Mouse (Mus musculus) left cerebral cortex, postnatal 14 days (tissue): ENCODE results near the gene Supt4a. TPM values are rescaled to one million over a fixed set of nuclear protein-coding genes. Genes with fewer than 3 reads are reported as not detected.

Experiments used
- microRNA-seq, 2 experiments: library from miRNA; unstranded; fragments of <30 nt; microRNA quantifications; one replicate each; pipeline ENCODE4 v1.2.0; 2022
- total RNA-seq, 2 experiments: library from RNA; stranded (reverse); gene quantifications; 2 replicates each; pipeline ENCODE4 v1.2.3; 2021

Gene Supt4a
- total RNA-seq, 2 experiments from 2014 or later, result 60.6 to 67.6 TPM

Small RNA genes within 50 kb of the gene (microRNA-seq; reads per million reads assigned to microRNA genes)
- gene Mir142 (0 reads per million in 2 experiments), gene Mir142b (0 reads per million in 2 experiments)

Other genes starting within 250 kb of the Supt4a start
- under 1 TPM in 1 of 2 experiments, not detected in 1; 0.17 TPM for gene Gm11492, start 170.9 kb upstream of the Supt4a start, total RNA-seq
- gene Sept4, start 168.6 kb upstream of the Supt4a start, total RNA-seq, result 100 to 1,000 TPM in 1 of 2 experiments, 10 to 100 TPM in 1; 95.3 to 109 TPM
- 10 to 100 TPM; 83.5 to 86.6 TPM for gene Mtmr4, start 145.4 kb upstream of the Supt4a start, total RNA-seq
- under 1 TPM; 0.46 to 0.66 TPM for gene Hsf5, start 120.4 kb upstream of the Supt4a start, total RNA-seq
- 1 to 10 TPM; 2.6 to 4.1 TPM for gene Rnf43, start 74.8 kb upstream of the Supt4a start, total RNA-seq
- 100 to 1,000 TPM; 154 to 162 TPM for gene Tspoap1, start 23.0 kb downstream of the Supt4a start, total RNA-seq
- not detected for gene Mpo, start 56.0 kb downstream of the Supt4a start, total RNA-seq
- gene Lpo, start 90.7 kb downstream of the Supt4a start, total RNA-seq, result under 1 TPM; 0.36 to 0.68 TPM
- 1 to 10 TPM; 5.3 to 5.6 TPM for gene Mks1, start 115.7 kb downstream of the Supt4a start, total RNA-seq
- gene Epx, start 138.0 kb downstream of the Supt4a start, total RNA-seq, result under 1 TPM; 0.13 to 0.55 TPM
- gene Olfr462, start 154.7 kb downstream of the Supt4a start, total RNA-seq, result not detected
- gene Olfr463, start 159.8 kb downstream of the Supt4a start, total RNA-seq, result not detected
- 1 to 10 TPM in 1 of 2 experiments, under 1 TPM in 1; 0.66 to 1.3 TPM for gene Olfr464, start 183.4 kb downstream of the Supt4a start, total RNA-seq
- gene Dynll2, start 250.0 kb downstream of the Supt4a start, total RNA-seq, result 100 to 1,000 TPM; 424 to 478 TPM